In genomic region chr16:3871815-3872214, GRCm38 (mm10) we compare ENCODE assay signal across 8 mouse cellular contexts. TPM values are rescaled to one million over a fixed set of nuclear protein-coding genes. Genes with fewer than 3 reads are reported as not detected.
DNase-seq lines count a peak whose midpoint lies in the region; ATAC-seq and TF ChIP-seq lines count a peak whose summit lies in the region.

No protein-coding gene starts in this region.

- H3K27me3 ChIP-seq in heart, adult 2 months (ENCODE audit: control insufficient read depth, insufficient read depth, low read length): no peaks in the 10 kb centered on the region
- no peaks in the 10 kb centered on the region for H3K27me3 ChIP-seq in forebrain, embryonic 16.5 days (replicated peaks; ENCODE audit: control insufficient read depth, insufficient read depth, low read length)

- WGBS in heart, adult 2 months: 7% methylated on average over 16 of the region's 16 CpGs
- WGBS in forebrain, embryonic 16.5 days: 1% methylated on average over 16 of the region's 16 CpGs
- 7% methylated on average over 16 of the region's 16 CpGs for WGBS in macrophage (ENCODE audit: missing documents)

- H3K4me1 ChIP-seq in heart, adult 2 months (ENCODE audit: control insufficient read depth, insufficient read depth, low read length): peaks cover 5% of the 10 kb centered on the region
- peaks cover 15% of the 10 kb centered on the region for H3K4me1 ChIP-seq in forebrain, embryonic 16.5 days (replicated peaks; ENCODE audit: control insufficient read depth, insufficient read depth, low read length)

- H3K4me3 ChIP-seq in heart, adult 2 months: peak overlapping the region; percentile 65
- peak overlapping the region; percentile 63 for H3K4me3 ChIP-seq in forebrain, embryonic 16.5 days (replicated peaks; ENCODE audit: low read length)
- H3K4me3 ChIP-seq in macrophage (ENCODE audit: inconsistent target): peak overlapping the region; percentile 48

- peak; percentile 5 for ATAC-seq in CD4-positive, CD25-positive, alpha-beta regulatory T cell, adult 4 months
- no peak for ATAC-seq in forebrain, embryonic 16.5 days
- ATAC-seq in activated CD4-positive, CD25-positive, alpha-beta regulatory T cell, adult 4 months: no peak

- TF ChIP-seq POLR2A in heart, adult 2 months (IDR thresholded peaks at IDR 0.05; ENCODE audit: insufficient read depth, low read depth, low read length): no peak

- H3K9me3 ChIP-seq in forebrain, embryonic 16.5 days (ENCODE audit: control insufficient read depth, low read length): no peaks in the 10 kb centered on the region

- TF ChIP-seq EP300 in heart, adult 2 months (IDR thresholded peaks at IDR 0.05; ENCODE audit: insufficient read depth, low read depth, low read length): no peak

- H3K4me2 ChIP-seq in forebrain, embryonic 16.5 days (ENCODE audit: low read length): peak overlapping the region; percentile 74

- no peak for TF ChIP-seq CTCF in heart, adult 2 months (IDR thresholded peaks at IDR 0.05)

- no peak for DNase-seq in heart, adult 2 months
- DNase-seq in heart, adult 11 months: no peak
- no peak for DNase-seq in ovary, postnatal 14 days (ENCODE audit: low spot score)
- DNase-seq in frontal cortex, postnatal 36 days (ENCODE audit: low spot score in 2 of 2): no peak

- H3K27ac ChIP-seq in heart, adult 2 months: peak overlapping the region; percentile 61
- no peak overlapping the region for H3K27ac ChIP-seq in forebrain, embryonic 16.5 days (ENCODE audit: low read length)
- H3K27ac ChIP-seq in macrophage: no peak overlapping the region

- H3K9ac ChIP-seq in heart, adult 2 months (ENCODE audit: low read depth, low read length): peak overlapping the region; percentile 64
- H3K9ac ChIP-seq in forebrain, embryonic 16.5 days (replicated peaks; ENCODE audit: low read depth, low read length): peak overlapping the region; percentile 65

- H3K79me2 ChIP-seq in heart, adult 2 months (replicated peaks; ENCODE audit: control insufficient read depth, insufficient read depth, low read length): peaks cover 7% of the 10 kb centered on the region; the same call in 1 of the 2 replicates
- peaks cover 3% of the 10 kb centered on the region; the same call in 1 of the 2 replicates for H3K79me2 ChIP-seq in macrophage (ENCODE audit: inconsistent target)

- intact Hi-C loops in heart, adult 2 months (cut with DNase I): loop anchor here (1.0 to 10.0 kb wide), 2 partner anchors 12 to 1013 kb away; partner anchors contain the start of genes Gm20695, Mgrn1, Ubald1 and Zfp597

- H3K36me3 ChIP-seq in heart, adult 2 months (ENCODE audit: control insufficient read depth, insufficient read depth, low read length): peaks cover 2% of the 10 kb centered on the region; the same call in 1 of the 2 replicates
- 0 out of 2 replicates have a peak, but pooled peaks cover 2% of the 10 kb centered on the region for H3K36me3 ChIP-seq in forebrain, embryonic 16.5 days (ENCODE audit: control insufficient read depth, insufficient read depth)
- H3K36me3 ChIP-seq in macrophage (ENCODE audit: inconsistent target): no peaks in the 10 kb centered on the region

RNA-seq across cellular contexts. Expression of gene Naa60, which starts 0.4 kb away (rescaled TPM):
- 10 to 100 TPM; 48.6 to 49.4 TPM for total RNA-seq in heart, adult 2 months (2021)
- polyA plus RNA-seq in heart, adult 2 months (2012; rRNA removed): 50.4 and 59.4 TPM in 2 replicates
- 100 to 1,000 TPM; 103 to 155 TPM for polyA plus RNA-seq in CD4-positive, CD25-positive, alpha-beta regulatory T cell, adult 4 months (2017; shearing (Covaris generic))
- polyA plus RNA-seq in forebrain, embryonic 16.5 days (2015; fragmentation: Nextera tagmentation; extraction: Ambion mirVana): 87.6 and 89.4 TPM in 2 replicates
- total RNA-seq in macrophage (2018; cell fraction: chromatin; rRNA removed): 100 to 1,000 TPM in 3 of 26 experiments, 10 to 100 TPM in 23; 15.2 to 104 (median 48.8) TPM
- 10 to 100 TPM; 49.5 to 86.1 (median 69.7) TPM for total RNA-seq in macrophage (2018; cell fraction: cytosol; rRNA removed)
- 100 to 1,000 TPM in 7 of 26 experiments, 10 to 100 TPM in 19; 26.6 to 156 (median 58.8) TPM for total RNA-seq in macrophage (2018; cell fraction: nucleus; rRNA removed)
- polyA plus RNA-seq in macrophage (2018): 62.3 to 107 TPM (median 75.6 TPM) in 3 replicates
- polyA plus RNA-seq in activated CD4-positive, CD25-positive, alpha-beta regulatory T cell, adult 4 months (2017; shearing (Covaris generic)): 100 to 1,000 TPM; 112 to 123 TPM

RNA-seq across cellular contexts. Expression of gene Zfp597, which starts 12.5 kb away (rescaled TPM):
- total RNA-seq in heart, adult 2 months (2021): 10 to 100 TPM; 10.8 to 12.1 TPM
- 2.3 and 4.6 TPM in 2 replicates for polyA plus RNA-seq in heart, adult 2 months (2012; rRNA removed)
- 10 to 100 TPM; 10.4 to 14.0 TPM for polyA plus RNA-seq in CD4-positive, CD25-positive, alpha-beta regulatory T cell, adult 4 months (2017; shearing (Covaris generic))
- 14.0 and 17.5 TPM in 2 replicates for polyA plus RNA-seq in forebrain, embryonic 16.5 days (2015; fragmentation: Nextera tagmentation; extraction: Ambion mirVana)
- 10 to 100 TPM in 15 of 26 experiments, 1 to 10 TPM in 11; 6.1 to 25.0 (median 10.5) TPM for total RNA-seq in macrophage (2018; cell fraction: chromatin; rRNA removed)
- total RNA-seq in macrophage (2018; cell fraction: cytosol; rRNA removed): 10 to 100 TPM in 11 of 26 experiments, 1 to 10 TPM in 15; 4.8 to 12.7 (median 9.6) TPM
- total RNA-seq in macrophage (2018; cell fraction: nucleus; rRNA removed): 10 to 100 TPM in 22 of 26 experiments, 1 to 10 TPM in 4; 7.4 to 32.0 (median 14.0) TPM
- polyA plus RNA-seq in macrophage (2018): 4.2 to 8.0 TPM (median 6.2 TPM) in 3 replicates
- polyA plus RNA-seq in activated CD4-positive, CD25-positive, alpha-beta regulatory T cell, adult 4 months (2017; shearing (Covaris generic)): 10 to 100 TPM; 10.1 to 13.0 TPM

RNA-seq across cellular contexts. Expression of gene Gm20695, which starts 12.6 kb away (rescaled TPM):
- total RNA-seq in heart, adult 2 months (2021): under 1 TPM; 0.27 to 0.42 TPM
- polyA plus RNA-seq in heart, adult 2 months (2012; rRNA removed): not detected in 2 replicates
- 1 to 10 TPM; 1.3 to 6.8 TPM for polyA plus RNA-seq in CD4-positive, CD25-positive, alpha-beta regulatory T cell, adult 4 months (2017; shearing (Covaris generic))
- 2.1 and 3.3 TPM in 2 replicates for polyA plus RNA-seq in forebrain, embryonic 16.5 days (2015; fragmentation: Nextera tagmentation; extraction: Ambion mirVana)
- 1 to 10 TPM in 13 of 26 experiments, not detected in 13; 1.4 to 3.6 (median 2.2) TPM for total RNA-seq in macrophage (2018; cell fraction: chromatin; rRNA removed)
- total RNA-seq in macrophage (2018; cell fraction: cytosol; rRNA removed): under 1 TPM in 19 of 26 experiments, not detected in 7; 0.15 to 0.96 (median 0.44) TPM
- total RNA-seq in macrophage (2018; cell fraction: nucleus; rRNA removed): 1 to 10 TPM in 8 of 26 experiments, under 1 TPM in 2, not detected in 16; 0.91 to 2.8 (median 1.4) TPM
- 1.2 TPM in 1 of 3 replicates, not detected in the others for polyA plus RNA-seq in macrophage (2018)
- under 1 TPM in 1 of 2 experiments, not detected in 1; 0.86 TPM for polyA plus RNA-seq in activated CD4-positive, CD25-positive, alpha-beta regulatory T cell, adult 4 months (2017; shearing (Covaris generic))

RNA-seq across cellular contexts. Expression of gene Zfp174, which starts 24.7 kb away (rescaled TPM):
- total RNA-seq in heart, adult 2 months (2021): 1 to 10 TPM; 1.3 to 1.8 TPM
- 1.00 and 1.8 TPM in 2 replicates for polyA plus RNA-seq in heart, adult 2 months (2012; rRNA removed)
- under 1 TPM; 0.58 to 0.67 TPM for polyA plus RNA-seq in CD4-positive, CD25-positive, alpha-beta regulatory T cell, adult 4 months (2017; shearing (Covaris generic))
- 3.0 and 3.1 TPM in 2 replicates for polyA plus RNA-seq in forebrain, embryonic 16.5 days (2015; fragmentation: Nextera tagmentation; extraction: Ambion mirVana)
- total RNA-seq in macrophage (2018; cell fraction: chromatin; rRNA removed): 1 to 10 TPM in 20 of 26 experiments, under 1 TPM in 6; 0.69 to 7.5 (median 2.0) TPM
- total RNA-seq in macrophage (2018; cell fraction: cytosol; rRNA removed): 1 to 10 TPM in 4 of 26 experiments, under 1 TPM in 22; 0.14 to 1.2 (median 0.76) TPM
- 1 to 10 TPM in 19 of 26 experiments, under 1 TPM in 7; 0.48 to 7.1 (median 1.8) TPM for total RNA-seq in macrophage (2018; cell fraction: nucleus; rRNA removed)
- polyA plus RNA-seq in macrophage (2018): 0.63 to 0.84 TPM (median 0.82 TPM) in 3 replicates
- under 1 TPM; 0.75 to 0.86 TPM for polyA plus RNA-seq in activated CD4-positive, CD25-positive, alpha-beta regulatory T cell, adult 4 months (2017; shearing (Covaris generic))

RNA-seq across cellular contexts. Expression of gene 1700037C18Rik, which starts 36.7 kb away (rescaled TPM):
- total RNA-seq in heart, adult 2 months (2021): 1 to 10 TPM; 2.9 TPM
- 2.9 and 5.2 TPM in 2 replicates for polyA plus RNA-seq in heart, adult 2 months (2012; rRNA removed)
- 10 to 100 TPM; 10.3 to 11.6 TPM for polyA plus RNA-seq in CD4-positive, CD25-positive, alpha-beta regulatory T cell, adult 4 months (2017; shearing (Covaris generic))
- 12.0 and 13.4 TPM in 2 replicates for polyA plus RNA-seq in forebrain, embryonic 16.5 days (2015; fragmentation: Nextera tagmentation; extraction: Ambion mirVana)
- 1 to 10 TPM in 23 of 26 experiments, under 1 TPM in 3; 0.78 to 6.6 (median 2.3) TPM for total RNA-seq in macrophage (2018; cell fraction: chromatin; rRNA removed)
- 1 to 10 TPM; 2.0 to 5.4 (median 3.8) TPM for total RNA-seq in macrophage (2018; cell fraction: cytosol; rRNA removed)
- total RNA-seq in macrophage (2018; cell fraction: nucleus; rRNA removed): 1 to 10 TPM in 25 of 26 experiments, under 1 TPM in 1; 0.54 to 7.0 (median 3.0) TPM
- polyA plus RNA-seq in macrophage (2018): 1.4 to 3.0 TPM (median 2.9 TPM) in 3 replicates
- polyA plus RNA-seq in activated CD4-positive, CD25-positive, alpha-beta regulatory T cell, adult 4 months (2017; shearing (Covaris generic)): 1 to 10 TPM; 6.1 to 9.6 TPM
